Mouse (Mus musculus): ENCODE results near the gene Tsc1. TPM values are rescaled to one million over a fixed set of nuclear protein-coding genes. Genes with fewer than 3 reads are reported as not detected.

Tsc1 gene
- polyA plus RNA-seq, 1 experiment, result 22.2 TPM

DNA sequence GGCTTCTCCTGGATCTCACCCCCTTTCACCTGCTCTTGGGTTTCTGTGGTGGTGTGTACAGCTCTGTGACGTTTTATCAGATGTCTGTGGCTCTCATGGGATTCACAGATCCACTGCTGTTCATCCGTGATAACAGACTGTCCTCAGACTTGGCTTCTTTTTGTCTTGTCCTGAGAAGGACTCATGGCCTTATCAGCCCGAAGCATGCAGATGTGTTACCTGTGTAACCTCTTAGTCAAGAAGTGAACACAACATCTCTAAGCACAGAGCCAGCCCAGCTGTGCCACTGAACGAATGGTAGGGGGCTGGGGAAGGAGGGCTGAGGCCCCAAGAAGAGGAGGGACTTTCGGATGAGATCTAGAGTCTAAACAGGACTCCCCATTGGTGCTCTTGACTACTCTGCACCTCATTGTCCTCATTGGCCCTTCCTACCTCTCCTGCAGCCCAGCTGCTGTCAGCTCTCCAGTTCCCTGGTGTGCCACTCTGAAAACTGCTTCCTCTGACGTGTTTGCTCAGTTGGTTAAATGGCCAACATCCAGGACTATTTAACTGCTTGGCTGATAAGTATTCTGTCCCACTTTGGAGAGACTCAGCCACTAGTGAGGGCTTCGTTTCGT is 60.7 kb downstream of the Tsc1 start:
- Histone ChIP-seq H3K27ac (ENCODE audit: insufficient read depth, low read length) (no peak overlapping the region), H3K4me1 (ENCODE audit: control insufficient read depth, insufficient read depth, low read length) (no peaks in the 10 kb centered on the region), H3K4me3 (ENCODE audit: insufficient read depth, low read length) (no peak overlapping the region)
- TF ChIP-seq POLR2A (IDR thresholded peaks at IDR 0.05; ENCODE audit: low read depth, low read length) (no peak), CTCF (IDR thresholded peaks at IDR 0.05; ENCODE audit: borderline replicate concordance, insufficient read depth, low read length) (no peak)

- no peaks in the 10 kb centered on the region for H3K4me1 ChIP-seq (ENCODE audit: control insufficient read depth, insufficient read depth, low read length)
- no peak overlapping the region for H3K27ac ChIP-seq (ENCODE audit: insufficient read depth, low read length)
- TF ChIP-seq CTCF (IDR thresholded peaks at IDR 0.05; ENCODE audit: borderline replicate concordance, insufficient read depth, low read length), result no peak
- no peak for TF ChIP-seq POLR2A (IDR thresholded peaks at IDR 0.05; ENCODE audit: low read depth, low read length)
- H3K4me3 ChIP-seq (ENCODE audit: insufficient read depth, low read length), result no peak overlapping the region
Measured at GRCm38 (mm10) chr2:28706106-28706636, 65.1 kb downstream of the Tsc1 start.

- H3K4me1 ChIP-seq (ENCODE audit: control insufficient read depth, insufficient read depth, low read length), result no peaks in the 10 kb centered on the region
- H3K27ac ChIP-seq (ENCODE audit: insufficient read depth, low read length), result no peak overlapping the region
- no peak overlapping the region for H3K4me3 ChIP-seq (ENCODE audit: insufficient read depth, low read length)
- TF ChIP-seq POLR2A (IDR thresholded peaks at IDR 0.05; ENCODE audit: low read depth, low read length) (no peak), CTCF (IDR thresholded peaks at IDR 0.05; ENCODE audit: borderline replicate concordance, insufficient read depth, low read length) (no peak)
Measured at GRCm38 (mm10) chr2:28706787-28707186, 65.8 kb downstream of the Tsc1 start.

DNA sequence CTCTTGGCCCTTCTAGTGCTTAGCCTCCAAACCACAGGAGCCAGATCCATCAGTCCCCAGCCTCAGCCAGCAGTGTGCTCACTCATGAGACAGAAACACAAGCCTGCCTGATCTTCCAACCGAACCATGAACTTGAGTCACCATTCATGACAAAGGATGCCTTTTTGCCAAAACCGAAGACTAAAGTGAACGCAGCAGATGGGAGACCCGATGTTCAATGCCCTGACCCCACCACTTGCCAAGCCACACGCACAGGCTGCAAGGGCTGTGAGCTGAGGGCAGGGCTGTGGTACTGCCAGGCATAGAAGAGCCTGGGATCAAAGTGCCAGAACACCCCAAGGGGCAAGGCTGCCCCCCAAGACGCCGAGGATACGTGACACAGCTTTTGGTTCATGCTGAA is 72.0 kb downstream of the Tsc1 start:
- no peak for TF ChIP-seq CTCF (IDR thresholded peaks at IDR 0.05; ENCODE audit: borderline replicate concordance, insufficient read depth, low read length)
- TF ChIP-seq POLR2A (IDR thresholded peaks at IDR 0.05; ENCODE audit: low read depth, low read length), result no peak
- H3K4me3 ChIP-seq (ENCODE audit: insufficient read depth, low read length), result no peak overlapping the region
- no peaks in the 10 kb centered on the region for H3K4me1 ChIP-seq (ENCODE audit: control insufficient read depth, insufficient read depth, low read length)
- H3K27ac ChIP-seq (ENCODE audit: insufficient read depth, low read length), result no peak overlapping the region

GRCm38 (mm10) chr2:28722419-28722818 is 81.4 kb downstream of the Tsc1 start:
- H3K4me1 ChIP-seq (ENCODE audit: control insufficient read depth, insufficient read depth, low read length), result no peaks in the 10 kb centered on the region
- TF ChIP-seq POLR2A (IDR thresholded peaks at IDR 0.05; ENCODE audit: low read depth, low read length), result no peak
- TF ChIP-seq CTCF (IDR thresholded peaks at IDR 0.05; ENCODE audit: borderline replicate concordance, insufficient read depth, low read length), result no peak
- no peak overlapping the region for H3K4me3 ChIP-seq (ENCODE audit: insufficient read depth, low read length)
- H3K27ac ChIP-seq (ENCODE audit: insufficient read depth, low read length), result no peak overlapping the region

DNA sequence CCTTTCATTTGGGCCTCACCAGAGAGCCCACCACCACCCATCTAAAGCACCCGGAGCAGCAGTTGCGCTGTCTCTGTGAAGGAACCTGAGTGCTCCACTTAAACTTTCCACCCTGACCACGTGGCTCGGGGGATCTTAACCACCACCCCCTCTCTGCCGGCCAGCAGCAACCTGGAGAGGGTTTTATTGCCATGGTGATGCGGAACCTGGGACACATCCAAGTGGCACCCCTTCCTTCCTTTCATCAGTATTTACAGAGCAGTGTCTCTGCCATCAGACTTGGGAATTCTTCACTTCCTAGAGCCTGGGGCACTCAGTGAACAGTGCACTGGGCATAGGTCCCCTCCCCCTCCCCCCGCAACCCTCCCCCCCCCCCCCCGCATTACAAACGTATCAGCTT is 82.9 kb downstream of the Tsc1 start:
- Histone ChIP-seq H3K4me3 (ENCODE audit: insufficient read depth, low read length) (no peak overlapping the region), H3K4me1 (ENCODE audit: control insufficient read depth, insufficient read depth, low read length) (no peaks in the 10 kb centered on the region), H3K27ac (ENCODE audit: insufficient read depth, low read length) (no peak overlapping the region)
- TF ChIP-seq POLR2A (IDR thresholded peaks at IDR 0.05; ENCODE audit: low read depth, low read length), result no peak
- no peak for TF ChIP-seq CTCF (IDR thresholded peaks at IDR 0.05; ENCODE audit: borderline replicate concordance, insufficient read depth, low read length)

DNA sequence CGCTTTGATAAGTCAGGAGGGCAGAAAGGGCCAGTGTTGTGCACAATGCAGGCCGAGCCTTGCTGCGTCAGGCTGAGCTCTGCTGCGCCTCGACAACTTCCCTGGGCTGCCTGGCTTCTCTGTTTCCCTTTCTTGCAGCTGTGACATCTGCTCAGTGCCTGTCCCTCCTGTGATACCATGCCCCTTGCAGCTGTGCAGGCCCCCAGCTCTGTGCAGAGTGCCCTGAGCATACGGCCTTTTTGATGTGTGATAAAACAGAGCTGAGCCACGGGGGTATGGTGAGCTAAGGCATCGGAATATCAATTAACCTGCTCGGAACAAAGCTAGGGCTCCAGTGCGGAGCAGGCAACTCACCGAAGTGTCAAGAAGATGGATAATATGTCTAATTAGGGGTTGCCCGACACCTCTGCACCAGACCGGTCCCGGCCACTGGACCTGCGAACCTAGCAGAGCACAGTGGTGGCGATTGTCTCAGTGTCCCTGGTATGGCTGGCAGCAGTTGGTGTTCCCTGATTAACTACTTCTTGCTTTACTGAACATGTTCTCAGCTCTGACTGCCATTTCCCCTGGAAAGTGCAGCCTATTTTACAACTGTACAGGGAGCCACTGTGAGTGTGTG is 86.9 kb downstream of the Tsc1 start:
- H3K27ac ChIP-seq (ENCODE audit: insufficient read depth, low read length), result no peak overlapping the region
- TF ChIP-seq CTCF (IDR thresholded peaks at IDR 0.05; ENCODE audit: borderline replicate concordance, insufficient read depth, low read length), result no peak
- TF ChIP-seq POLR2A (IDR thresholded peaks at IDR 0.05; ENCODE audit: low read depth, low read length), result no peak
- no peaks in the 10 kb centered on the region for H3K4me1 ChIP-seq (ENCODE audit: control insufficient read depth, insufficient read depth, low read length)
- H3K4me3 ChIP-seq (ENCODE audit: insufficient read depth, low read length), result no peak overlapping the region

- Histone ChIP-seq H3K4me3 (ENCODE audit: insufficient read depth, low read length) (no peak overlapping the region), H3K4me1 (ENCODE audit: control insufficient read depth, insufficient read depth, low read length) (no peaks in the 10 kb centered on the region), H3K27ac (ENCODE audit: insufficient read depth, low read length) (no peak overlapping the region)
- TF ChIP-seq CTCF (IDR thresholded peaks at IDR 0.05; ENCODE audit: borderline replicate concordance, insufficient read depth, low read length) (no peak), POLR2A (IDR thresholded peaks at IDR 0.05; ENCODE audit: low read depth, low read length) (no peak)
Measured at GRCm38 (mm10) chr2:28730676-28731075, 89.6 kb downstream of the Tsc1 start.

GRCm38 (mm10) chr2:28737112-28737511 is 96.1 kb downstream of the Tsc1 start:
- Histone ChIP-seq H3K4me1 (ENCODE audit: control insufficient read depth, insufficient read depth, low read length) (no peaks in the 10 kb centered on the region), H3K27ac (ENCODE audit: insufficient read depth, low read length) (no peak overlapping the region), H3K4me3 (ENCODE audit: insufficient read depth, low read length) (no peak overlapping the region)
- TF ChIP-seq POLR2A (IDR thresholded peaks at IDR 0.05; ENCODE audit: low read depth, low read length), result no peak
- no peak for TF ChIP-seq CTCF (IDR thresholded peaks at IDR 0.05; ENCODE audit: borderline replicate concordance, insufficient read depth, low read length)

GRCm38 (mm10) chr2:28740159-28740558 is 99.1 kb downstream of the Tsc1 start:
- Histone ChIP-seq H3K4me3 (ENCODE audit: insufficient read depth, low read length) (no peak overlapping the region), H3K27ac (ENCODE audit: insufficient read depth, low read length) (no peak overlapping the region), H3K4me1 (ENCODE audit: control insufficient read depth, insufficient read depth, low read length) (no peaks in the 10 kb centered on the region)
- no peak for TF ChIP-seq POLR2A (IDR thresholded peaks at IDR 0.05; ENCODE audit: low read depth, low read length)
- TF ChIP-seq CTCF (IDR thresholded peaks at IDR 0.05; ENCODE audit: borderline replicate concordance, insufficient read depth, low read length), result no peak

Other genes starting within 250 kb of the Tsc1 start
- gene Ppp1r26, start 194.4 kb upstream of the Tsc1 start, polyA plus RNA-seq (2011; ENCODE audit: insufficient read length, low read depth, missing spikeins), result 2.4 and 3.7 TPM in 2 replicates
- gene 1700007K13Rik, start 174.9 kb upstream of the Tsc1 start, polyA plus RNA-seq (2011; ENCODE audit: insufficient read length, low read depth, missing spikeins), result 6.6 and 6.8 TPM in 2 replicates
- 33.1 and 37.4 TPM in 2 replicates for gene Mrps2, start 173.2 kb upstream of the Tsc1 start, polyA plus RNA-seq (2011; ENCODE audit: insufficient read length, low read depth, missing spikeins)
- not detected in 2 replicates for gene Gbgt1, start 144.3 kb upstream of the Tsc1 start, polyA plus RNA-seq (2011; ENCODE audit: insufficient read length, low read depth, missing spikeins)
- not detected in 2 replicates for gene Gm10134, start 135.1 kb upstream of the Tsc1 start, polyA plus RNA-seq (2011; ENCODE audit: insufficient read length, low read depth, missing spikeins)
- 26.5 and 36.9 TPM in 2 replicates for gene Ralgds, start 128.1 kb upstream of the Tsc1 start, polyA plus RNA-seq (2011; ENCODE audit: insufficient read length, low read depth, missing spikeins)
- gene Cel, start 77.8 kb upstream of the Tsc1 start, polyA plus RNA-seq (2011; ENCODE audit: insufficient read length, low read depth, missing spikeins), result not detected in 2 replicates
- gene Gtf3c5, start 57.5 kb upstream of the Tsc1 start, polyA plus RNA-seq (2011; ENCODE audit: insufficient read length, low read depth, missing spikeins), result 15.1 and 23.1 TPM in 2 replicates
- not detected in 2 replicates for gene Gfi1b, start 19.2 kb upstream of the Tsc1 start, polyA plus RNA-seq (2011; ENCODE audit: insufficient read length, low read depth, missing spikeins)
- 2.0 TPM in 1 of 2 replicates, not detected in the other for gene Spaca9, start 58.5 kb downstream of the Tsc1 start, polyA plus RNA-seq (2011; ENCODE audit: insufficient read length, low read depth, missing spikeins)
- gene Ak8, start 58.9 kb downstream of the Tsc1 start, polyA plus RNA-seq (2011; ENCODE audit: insufficient read length, low read depth, missing spikeins), result not detected in 2 replicates
- 21.7 and 27.0 TPM in 2 replicates for gene Gtf3c4, start 199.1 kb downstream of the Tsc1 start, polyA plus RNA-seq (2011; ENCODE audit: insufficient read length, low read depth, missing spikeins)
- 9.3 and 11.6 TPM in 2 replicates for gene Ddx31, start 199.2 kb downstream of the Tsc1 start, polyA plus RNA-seq (2011; ENCODE audit: insufficient read length, low read depth, missing spikeins)